Mouse (Mus musculus): ENCODE data around the gene Lrp1.

- TF ChIP-seq MYC (IDR thresholded peaks at IDR 0.05; ENCODE audit: low read depth, low read length) (no peak), MAFK (IDR thresholded peaks at IDR 0.05; ENCODE audit: borderline replicate concordance, low read depth, low read length) (no peak), CTCF (IDR thresholded peaks at IDR 0.05 in 2 of 3, conservative IDR thresholded peaks at IDR 0.05 in 1 of 3; ENCODE audit: control insufficient read depth in 1 of 3, insufficient read depth in 1 of 3, low read depth in 2 of 3, low read length in 3 of 3, poor library complexity in 1 of 3, severe bottlenecking in 1 of 3) (peak; percentile 92 to 98 (median 96)), USF1 (IDR thresholded peaks at IDR 0.05; ENCODE audit: low read depth, low read length) (no peak), TBP (IDR thresholded peaks at IDR 0.05; ENCODE audit: low read depth, low read length) (no peak), POLR2A (IDR thresholded peaks at IDR 0.05; ENCODE audit: control insufficient read depth in 1 of 2, insufficient read depth in 1 of 2, low read depth in 1 of 2, low read length in 2 of 2, poor library complexity in 1 of 2) (no peak), CHD2 (IDR thresholded peaks at IDR 0.05; ENCODE audit: low read length) (no peak), MAX (IDR thresholded peaks at IDR 0.05; ENCODE audit: low read length) (no peak), ZC3H11A (IDR thresholded peaks at IDR 0.05; ENCODE audit: low read depth, low read length) (peak; percentile 70), SIN3A (IDR thresholded peaks at IDR 0.05; ENCODE audit: low read length) (no peak)
Measured at GRCm38 (mm10) chr10:127555703-127556102, 65.2 kb downstream of the Lrp1 start.

All from MEL (cell line).